Mouse (Mus musculus) mammary gland, adult 2 months (tissue): ENCODE data around the gene Acp1. TPM values are rescaled to one million over a fixed set of nuclear protein-coding genes. Genes with fewer than 3 reads are reported as not detected.

ENCODE experiments used
- polyA plus RNA-seq: library from polyadenylated mRNA; depleted of rRNA; stranded (reverse); fragments of >200 nt; gene quantifications from 2 replicates; pipeline ENCODE4 v1.2.3, GENCODE M21; 2012; ENCODE audit warnings: low replicate concordance; rRNA removed

The Acp1 gene
- polyA plus RNA-seq, result 3.7 and 3.8 TPM in 2 replicates

GRCm38 (mm10) chr12:30911261-30912047 lies at the start of gene Acp1, which contains the start of gene Sh3yl1:
Gene Acp1 (minus strand): TSS chr12:30911589.
Gene Sh3yl1 (plus strand): TSS chr12:30911668.

GRCm38 (mm10) chr12:30883986-30884621 lies 27.3 kb downstream of the Acp1 start, which contains the start of gene Alkal2:
Gene Alkal2 (plus strand): TSS chr12:30884322.

Other genes starting within 250 kb of the Acp1 start
- 0.46 and 0.47 TPM in 2 replicates for gene Alkal2, start 27.3 kb downstream of the Acp1 start, polyA plus RNA-seq
- gene Sh3yl1, start 79 bp upstream of the Acp1 start, polyA plus RNA-seq, result 1.2 and 1.5 TPM in 2 replicates
- gene Fam110c, start 162.3 kb upstream of the Acp1 start, polyA plus RNA-seq, result 2.1 and 2.4 TPM in 2 replicates